Mouse (Mus musculus): ENCODE results near the gene Dnajc5. TPM values are rescaled to one million over a fixed set of nuclear protein-coding genes. Genes with fewer than 3 reads are reported as not detected.

Gene Dnajc5
- polyA plus RNA-seq (2017; shearing (Covaris generic)), result 85.7 TPM

DNA sequence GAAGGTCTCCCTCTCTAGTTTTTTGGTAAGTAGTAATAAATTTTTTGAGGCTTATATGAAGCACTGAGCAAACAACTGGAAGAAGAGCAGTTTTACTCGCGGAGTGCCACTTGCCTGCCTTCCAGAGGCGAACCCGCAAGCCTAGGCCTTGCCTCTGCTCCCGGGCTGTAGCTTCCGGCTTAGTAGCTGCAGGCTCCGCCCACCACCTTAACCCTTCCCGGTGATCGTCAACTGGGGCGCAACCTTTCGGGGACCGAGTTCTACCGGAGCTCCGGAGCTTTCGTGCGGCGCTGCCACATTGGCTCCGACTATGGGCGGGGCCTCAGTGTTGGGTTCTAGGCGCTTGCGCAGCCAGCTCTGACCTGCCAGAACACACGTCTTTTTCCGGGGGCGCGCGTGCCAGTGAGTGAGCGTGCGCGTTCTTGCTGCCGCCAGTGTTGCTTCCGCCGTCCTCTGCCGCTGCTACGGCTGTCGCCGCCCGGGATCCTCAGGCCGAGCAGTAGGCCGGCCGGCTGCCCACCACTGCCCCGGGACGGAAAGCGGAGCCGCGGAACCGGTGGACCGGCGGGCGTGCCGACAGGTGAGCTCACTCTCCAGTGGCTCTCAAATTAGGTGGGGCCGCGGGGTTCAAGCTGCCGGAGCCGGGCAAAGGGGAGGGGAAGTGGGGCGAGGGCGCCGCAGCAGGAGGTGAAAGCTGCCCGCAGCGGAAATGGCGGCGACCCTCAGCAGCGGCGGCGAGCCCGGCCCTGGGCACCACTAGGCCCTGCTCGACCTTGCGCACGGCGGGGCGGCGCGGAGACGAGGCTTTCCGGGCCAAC, at the start of gene Dnajc5:
Dnajc5 (plus strand) TSS at position 368 of the 818 bp plus-strand sequence.

DNA sequence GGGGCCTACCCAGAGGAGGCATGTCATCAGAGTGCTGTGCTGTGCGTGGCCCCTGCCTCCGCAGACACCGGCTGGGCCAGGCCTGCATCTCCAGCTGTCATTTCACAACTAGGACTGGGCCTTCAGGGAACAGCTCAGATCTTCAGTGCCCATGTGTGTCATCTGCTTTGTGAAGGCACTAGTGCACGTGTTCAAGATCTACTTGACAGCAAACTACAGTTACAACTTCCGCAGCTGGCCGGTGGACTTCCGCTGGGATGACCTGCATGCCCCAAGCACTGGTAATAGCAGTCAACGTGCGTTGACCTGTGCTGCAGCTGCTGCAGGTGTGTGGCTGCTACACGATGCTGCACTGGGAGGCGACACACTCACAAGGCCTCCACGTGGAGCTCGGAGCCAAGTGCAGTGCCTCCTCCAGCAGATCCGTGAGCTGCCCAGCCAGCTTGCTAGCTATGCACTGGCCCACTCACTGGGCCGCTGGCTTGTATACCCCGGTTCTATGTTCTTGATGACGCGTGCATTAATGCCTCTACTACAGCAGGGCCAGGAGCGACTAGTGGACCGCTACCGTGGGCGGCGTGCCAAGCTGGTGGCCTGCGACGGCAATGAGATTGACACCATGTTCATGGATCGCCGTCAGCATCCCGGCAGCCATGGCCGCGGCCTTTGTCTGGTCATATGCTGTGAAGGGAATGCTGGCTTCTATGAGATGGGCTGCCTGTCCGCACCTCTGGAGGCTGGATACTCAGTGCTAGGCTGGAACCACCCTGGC, 26.9 kb upstream of the Dnajc5 start, which contains the start of gene Abhd16b:
Abhd16b (plus strand) TSS at position 51 of the 772 bp plus-strand sequence.

DNA sequence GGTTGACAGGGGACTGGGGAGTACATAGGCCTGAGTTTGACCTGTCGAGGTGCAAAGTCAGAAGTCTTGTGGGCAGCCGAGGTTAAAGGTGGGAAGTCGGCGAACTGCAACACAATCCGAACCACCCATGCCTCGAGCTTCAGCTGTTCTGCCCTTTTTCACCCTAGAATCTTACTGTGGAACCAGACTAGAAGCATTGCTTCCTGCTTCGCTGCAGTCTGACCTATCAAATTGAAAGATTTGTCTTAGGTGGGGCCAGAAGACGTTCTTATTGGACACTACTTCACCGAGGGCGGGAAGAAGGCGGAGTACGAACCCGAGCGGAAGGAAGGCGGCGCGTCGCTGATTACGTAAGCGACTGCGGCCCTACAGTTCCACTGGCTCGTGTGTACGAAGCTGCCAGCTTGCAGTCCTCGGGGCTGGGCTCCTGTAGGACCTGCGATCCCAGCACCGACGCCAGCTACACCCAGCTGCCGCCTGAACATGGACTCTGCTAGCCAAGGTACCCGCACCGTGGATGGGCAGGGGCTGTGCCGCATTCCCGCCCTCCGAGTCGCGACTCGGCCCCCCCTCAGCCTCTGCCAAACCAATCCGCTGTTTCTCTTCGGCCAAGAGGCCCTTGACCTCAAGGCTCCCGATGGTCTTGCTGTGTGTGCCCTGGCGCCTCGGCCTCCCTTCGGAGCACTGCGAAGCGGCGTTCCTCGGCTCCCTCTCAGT, 23.3 kb upstream of the Dnajc5 start, which contains the start of gene Tpd52l2:
Tpd52l2 (plus strand) TSS at position 312 of the 717 bp plus-strand sequence.

DNA sequence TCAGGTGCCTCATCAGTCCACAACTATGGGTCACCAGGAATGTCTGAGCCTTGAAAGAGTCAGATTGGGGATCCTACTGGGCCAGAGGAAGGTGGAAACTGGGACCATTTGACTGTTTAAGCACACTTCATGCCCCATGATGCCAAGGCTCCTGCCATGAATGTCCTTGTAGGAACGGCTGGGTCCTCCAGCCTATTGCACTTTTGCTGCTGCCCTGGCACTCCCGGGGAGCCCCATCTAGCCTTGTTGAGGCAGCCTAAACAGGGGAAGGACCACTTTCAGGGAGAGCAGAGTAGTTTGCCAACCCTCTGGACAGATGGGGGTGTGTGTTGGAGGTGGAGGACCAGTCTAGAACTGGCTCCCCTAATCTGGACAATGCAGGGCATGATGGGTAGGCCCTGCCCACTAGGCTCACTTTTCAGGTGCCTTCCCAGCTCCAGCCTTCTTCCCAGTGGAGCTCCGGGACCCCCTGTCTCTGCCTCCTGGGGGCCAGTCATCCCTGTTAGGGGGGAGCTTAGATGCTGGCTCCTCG, 64.2 kb downstream of the Dnajc5 start, which contains the start of gene Uckl1:
Uckl1 (minus strand) TSS at position 482 of the 532 bp plus-strand sequence.

DNA sequence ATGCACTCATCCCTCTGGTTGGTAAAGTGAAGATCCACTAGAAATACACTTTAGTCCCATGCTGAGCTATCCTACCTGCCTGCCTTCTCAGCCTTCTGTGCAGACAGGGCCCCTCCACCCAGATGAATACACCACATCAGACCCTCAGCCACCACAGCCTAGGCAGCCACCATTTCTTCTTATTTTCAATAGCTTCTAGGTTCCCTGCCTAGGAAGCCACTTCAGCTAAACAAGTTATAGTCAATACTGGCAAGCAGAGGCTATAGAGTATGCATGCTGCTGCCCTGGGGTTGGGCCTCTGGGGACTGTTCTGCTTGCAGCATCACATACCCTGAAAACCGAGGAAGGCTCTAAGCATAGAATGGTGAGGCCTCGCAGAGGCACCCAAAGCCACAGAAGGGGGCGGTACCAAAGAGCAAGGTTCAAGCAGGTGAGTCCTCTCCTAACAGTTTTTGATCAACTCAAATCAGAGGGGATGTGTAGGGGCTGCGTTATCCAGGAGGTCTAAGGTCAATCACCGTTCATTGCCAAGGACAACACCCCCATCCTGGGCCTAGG, 71.3 kb downstream of the Dnajc5 start, which contains the start of gene Prpf6:
Prpf6 (plus strand) TSS at position 341 of the 558 bp plus-strand sequence.

DNA sequence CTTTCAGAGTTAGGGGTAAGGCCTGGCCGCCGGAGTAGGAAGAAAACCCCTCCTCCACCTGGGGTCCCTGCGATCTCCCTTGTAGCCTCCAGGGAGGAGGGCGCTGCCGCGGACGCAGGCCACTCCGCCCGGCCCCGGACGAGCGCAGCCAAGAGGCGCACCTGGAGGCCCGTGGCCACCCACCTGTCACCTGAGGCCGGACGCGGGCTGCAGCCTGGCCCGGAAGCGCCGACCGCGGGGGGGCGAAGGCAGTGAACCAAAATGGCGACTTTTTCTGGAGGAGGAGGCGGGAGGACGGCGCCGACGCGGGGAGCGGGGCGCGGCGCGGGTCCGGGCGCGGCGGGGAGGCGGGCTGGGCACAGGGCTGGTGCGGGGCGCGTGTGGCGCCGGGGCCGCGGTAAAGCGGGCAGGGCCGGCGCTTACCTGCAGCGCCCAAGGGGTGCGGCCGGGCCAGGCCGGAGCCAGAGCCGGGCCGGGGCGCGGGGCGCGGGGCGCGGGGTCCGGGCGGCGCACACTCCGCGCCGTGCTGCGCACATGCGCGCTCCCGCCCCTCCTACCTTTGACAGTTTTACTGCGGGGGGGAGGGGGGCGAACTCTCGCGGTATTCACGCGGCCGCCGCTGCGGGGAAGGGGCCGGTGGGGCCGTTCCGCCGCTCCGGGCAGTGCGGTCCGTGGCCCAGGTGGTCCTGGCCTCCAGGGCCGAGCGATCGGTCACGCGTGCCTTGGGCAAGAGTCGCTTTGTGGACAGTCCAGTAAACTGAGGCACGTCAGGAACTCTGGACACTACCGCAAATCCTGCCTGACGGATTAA, 72.2 kb downstream of the Dnajc5 start, which contains the start of gene Zfp512b:
Zfp512b (minus strand) TSS at position 573 of the 811 bp plus-strand sequence.

DNA sequence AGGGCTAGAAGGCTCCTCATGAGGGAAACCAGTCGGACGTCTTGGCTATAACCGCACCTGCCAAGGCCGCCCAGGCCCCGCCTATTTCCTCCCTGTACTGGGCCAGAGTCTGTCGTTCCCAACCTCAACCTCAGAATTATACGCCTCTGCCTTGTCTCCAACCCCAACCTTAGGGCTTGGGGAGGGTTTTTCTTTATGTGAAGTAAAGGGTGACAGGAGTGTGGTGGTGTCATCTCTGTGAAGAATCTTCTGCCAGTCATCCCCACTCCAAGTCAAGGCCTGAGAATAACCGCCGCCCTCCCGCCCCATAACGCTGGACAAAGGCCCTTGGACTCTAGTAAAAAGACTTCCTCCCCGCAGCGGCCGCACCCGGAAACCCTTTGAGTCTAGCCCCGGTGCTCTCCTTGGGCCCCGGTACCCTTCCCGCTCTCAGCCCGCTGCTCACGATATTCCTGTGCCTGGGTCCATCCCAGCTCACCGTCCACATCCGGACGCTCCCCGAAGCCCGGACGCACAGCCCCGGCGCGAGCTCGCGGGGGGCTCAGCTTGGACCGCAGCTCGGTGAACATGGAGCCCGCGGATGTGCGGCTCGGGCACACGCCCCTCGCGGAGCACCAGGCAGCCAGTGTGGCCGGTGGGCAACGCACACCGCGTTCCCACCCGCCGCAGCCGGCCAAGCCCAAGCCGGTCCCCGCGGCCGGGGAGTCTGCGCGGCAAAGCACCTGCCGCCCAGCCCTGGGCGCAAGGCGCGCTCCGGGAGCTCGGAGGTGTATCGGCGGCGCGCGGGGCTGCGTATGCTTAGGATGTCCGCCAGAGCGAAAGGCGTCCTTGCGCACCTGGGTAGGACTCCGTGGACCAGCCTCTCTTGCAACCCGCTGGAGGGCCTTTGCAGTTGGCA, 78.4 kb downstream of the Dnajc5 start, which contains the start of gene Samd10:
Samd10 (minus strand) TSS at position 759 of the 898 bp plus-strand sequence.

Other genes with a start within 250 kb of the Dnajc5 start
- 9.9 TPM for gene Gmeb2, start 232.4 kb upstream of the Dnajc5 start, polyA plus RNA-seq (2017; shearing (Covaris generic))
- gene Stmn3, start 206.0 kb upstream of the Dnajc5 start, polyA plus RNA-seq (2017; shearing (Covaris generic)), result 0.25 TPM
- 68.3 TPM for gene Rtel1, start 200.7 kb upstream of the Dnajc5 start, polyA plus RNA-seq (2017; shearing (Covaris generic))
- 76.0 TPM for gene Zgpat, start 155.6 kb upstream of the Dnajc5 start, polyA plus RNA-seq (2017; shearing (Covaris generic))
- 162 TPM for gene Arfrp1, start 155.1 kb upstream of the Dnajc5 start, polyA plus RNA-seq (2017; shearing (Covaris generic))
- 343 TPM for gene Lime1, start 140.4 kb upstream of the Dnajc5 start, polyA plus RNA-seq (2017; shearing (Covaris generic))
- gene Zbtb46, start 61.1 kb upstream of the Dnajc5 start, polyA plus RNA-seq (2017; shearing (Covaris generic)), result 1.5 TPM
- gene Abhd16b, start 27.3 kb upstream of the Dnajc5 start, polyA plus RNA-seq (2017; shearing (Covaris generic)), result not detected
- gene Tpd52l2, start 23.3 kb upstream of the Dnajc5 start, polyA plus RNA-seq (2017; shearing (Covaris generic)), result 105 TPM
- gene Uckl1, start 64.4 kb downstream of the Dnajc5 start, polyA plus RNA-seq (2017; shearing (Covaris generic)), result 197 TPM
- gene Prpf6, start 71.4 kb downstream of the Dnajc5 start, polyA plus RNA-seq (2017; shearing (Covaris generic)), result 102 TPM
- gene Zfp512b, start 72.3 kb downstream of the Dnajc5 start, polyA plus RNA-seq (2017; shearing (Covaris generic)), result 18.5 TPM
- gene Samd10, start 78.7 kb downstream of the Dnajc5 start, polyA plus RNA-seq (2017; shearing (Covaris generic)), result 6.1 TPM
- gene Gm29797, start 136.5 kb downstream of the Dnajc5 start, polyA plus RNA-seq (2017; shearing (Covaris generic)), result not detected
- not detected for gene Sox18, start 151.2 kb downstream of the Dnajc5 start, polyA plus RNA-seq (2017; shearing (Covaris generic))
- 16.3 TPM for gene Tcea2, start 159.8 kb downstream of the Dnajc5 start, polyA plus RNA-seq (2017; shearing (Covaris generic))
- gene Rgs19, start 173.5 kb downstream of the Dnajc5 start, polyA plus RNA-seq (2017; shearing (Covaris generic)), result 239 TPM
- not detected for gene Lkaaear1, start 178.0 kb downstream of the Dnajc5 start, polyA plus RNA-seq (2017; shearing (Covaris generic))
- gene Oprl1, start 194.5 kb downstream of the Dnajc5 start, polyA plus RNA-seq (2017; shearing (Covaris generic)), result 0.27 TPM
- gene Myt1, start 242.8 kb downstream of the Dnajc5 start, polyA plus RNA-seq (2017; shearing (Covaris generic)), result not detected

Measured in CD4-positive, CD25-positive, alpha-beta regulatory T cell, adult 9 weeks (primary cell).